Mouse (Mus musculus) C2C12 (cell line): ENCODE measurements around the gene AU021092. TPM values are rescaled to one million over a fixed set of nuclear protein-coding genes. Genes with fewer than 3 reads are reported as not detected.

ENCODE experiments used
- H3K27me3 ChIP-seq: one replicate; pipeline ENCODE4 v1.6.1; 2011; ENCODE audit not compliant: control insufficient read depth, insufficient read depth, insufficient read length
- H3K36me3 ChIP-seq: one replicate; pipeline ENCODE4 v1.6.1; 2011; ENCODE audit not compliant: control insufficient read depth, insufficient read depth
- H3K4me3 ChIP-seq: one replicate; pipeline ENCODE4 v1.5.1; 2011; ENCODE audit warnings: mild to moderate bottlenecking, control low read depth; ENCODE audit not compliant: poor library complexity, insufficient read depth, severe bottlenecking
- H3K79me2 ChIP-seq: one replicate; pipeline ENCODE4 v1.6.1; 2011; ENCODE audit not compliant: control insufficient read depth, insufficient read depth
- H3K79me3 ChIP-seq: one replicate; pipeline ENCODE4 v1.6.1; 2011; ENCODE audit warnings: low read depth, control low read depth
- H3ac ChIP-seq: one replicate; pipeline ENCODE3; 2011; ENCODE audit warnings: low read depth; ENCODE audit not compliant: control insufficient read depth, insufficient read length
- CEBPB ChIP-seq: IDR thresholded peaks from one replicate; pipeline ENCODE4 v1.6.1; 2011; ENCODE audit warnings: low read depth, mild to moderate bottlenecking, control low read depth, moderate library complexity
- CTCF ChIP-seq: IDR thresholded peaks from one replicate; pipeline ENCODE4 v1.5.1; 2011; ENCODE audit not compliant: control insufficient read depth, insufficient read depth, insufficient read length
- FOSL1 ChIP-seq: IDR thresholded peaks from one replicate; pipeline ENCODE4 v1.8.0; 2011; ENCODE audit warnings: mild to moderate bottlenecking, low read length; ENCODE audit not compliant: poor library complexity, insufficient read depth, severe bottlenecking
- MAX ChIP-seq: IDR thresholded peaks from one replicate; pipeline ENCODE4 v1.6.1; 2011; ENCODE audit warnings: mild to moderate bottlenecking, control low read depth
- MYOD1 ChIP-seq: IDR thresholded peaks from one replicate; pipeline ENCODE4 v1.6.1; 2011; ENCODE audit warnings: low read depth; ENCODE audit not compliant: control insufficient read depth, insufficient read length
- MYOG ChIP-seq: IDR thresholded peaks from one replicate; pipeline ENCODE4 v1.6.1; 2011; ENCODE audit not compliant: control insufficient read depth, insufficient read length; ENCODE audit errors: extremely low read depth
- USF1 ChIP-seq: IDR thresholded peaks from one replicate; pipeline ENCODE4 v1.6.1; 2011; ENCODE audit warnings: low read depth, mild to moderate bottlenecking, control low read depth, moderate library complexity
- long read RNA-seq, 2 experiments: library from polyadenylated mRNA; unstranded; transcript quantifications; one replicate each; pipeline ENCODE4 v2.0.0; 2019 to 2020
- polyA plus RNA-seq: library from polyadenylated mRNA; unstranded; fragments of >200 nt; fragmentation: generic; extraction: Trizol; gene quantifications from one replicate; pipeline ENCODE4 v1.2.1, GENCODE M21; 2012; ENCODE audit warnings: missing spikeins

AU021092 gene
- polyA plus RNA-seq: 4.4 TPM
- long read RNA-seq, experiment 1, partial matches to known transcripts: 0 of 1 reads
- long read RNA-seq, experiment 1, other reads (novel, unspliced or antisense): 1 of 1 reads
- long read RNA-seq, experiment 2, partial matches to known transcripts: 0 of 4 reads
- long read RNA-seq, experiment 2, other reads (novel, unspliced or antisense): 2 of 4 reads

GRCm38 (mm10) chr16:5222140-5222539 is at the start of gene AU021092:
AU021092 (minus strand) TSS chr16:5222299.
- Histone ChIP-seq H3K79me2 (no peaks in the 10 kb centered on the region), H3K36me3 (no peaks in the 10 kb centered on the region), H3K79me3 (no peaks in the 10 kb centered on the region), H3K27me3 (peaks cover 3% of the 10 kb centered on the region), H3K4me3 (no peak within 1 kb of the TSS), H3ac (no peak within 1 kb of the TSS)
- TF ChIP-seq USF1 (no peak), MYOG (no peak), MYOD1 (no peak), MAX (no peak), FOSL1 (no peak), CEBPB (no peak), CTCF (no peak)

- H3K36me3 ChIP-seq: no peaks in the 10 kb centered on the region
- peaks cover 4% of the 10 kb centered on the region for H3K27me3 ChIP-seq
- TF ChIP-seq MAX: no peak
- no peak for TF ChIP-seq CEBPB
- no peak for TF ChIP-seq FOSL1
- no peak for TF ChIP-seq MYOG
- TF ChIP-seq MYOD1: no peak
- TF ChIP-seq CTCF: no peak
- TF ChIP-seq USF1: no peak
- no peaks in the 10 kb centered on the region for H3K79me3 ChIP-seq
- no peaks in the 10 kb centered on the region for H3K79me2 ChIP-seq
- H3K4me3 ChIP-seq: no peak overlapping the region
- H3ac ChIP-seq: no peak overlapping the region
Observed at GRCm38 (mm10) chr16:5271411-5272035, 49.4 kb upstream of the AU021092 start.

- no peaks in the 10 kb centered on the region for H3K27me3 ChIP-seq
- TF ChIP-seq CEBPB: no peak
- no peak for TF ChIP-seq CTCF
- no peak for TF ChIP-seq MAX
- TF ChIP-seq MYOG: no peak
- no peak for TF ChIP-seq USF1
- TF ChIP-seq FOSL1: no peak
- H3K4me3 ChIP-seq: no peak overlapping the region
- H3K36me3 ChIP-seq: no peaks in the 10 kb centered on the region
- H3K79me2 ChIP-seq: no peaks in the 10 kb centered on the region
- H3ac ChIP-seq: no peak overlapping the region
- no peaks in the 10 kb centered on the region for H3K79me3 ChIP-seq
Observed at GRCm38 (mm10) chr16:5263926-5264325, 41.8 kb upstream of the AU021092 start.

- H3K79me2 ChIP-seq: no peaks in the 10 kb centered on the region
- H3K36me3 ChIP-seq: no peaks in the 10 kb centered on the region
- TF ChIP-seq FOSL1 (no peak), MYOG (no peak), CTCF (no peak), USF1 (no peak), MYOD1 (no peak), MAX (no peak), CEBPB (no peak)
- no peak overlapping the region for H3ac ChIP-seq
- H3K79me3 ChIP-seq: no peaks in the 10 kb centered on the region
- no peaks in the 10 kb centered on the region for H3K27me3 ChIP-seq
- H3K4me3 ChIP-seq: no peak overlapping the region
Observed at GRCm38 (mm10) chr16:5263156-5263555, 41.1 kb upstream of the AU021092 start.

- Histone ChIP-seq H3K79me2 (peaks cover 8% of the 10 kb centered on the region), H3ac (peak within 1 kb of the TSS; percentile 79), H3K36me3 (peaks cover 2% of the 10 kb centered on the region), H3K27me3 (no peaks in the 10 kb centered on the region), H3K4me3 (peak within 1 kb of the TSS; percentile 44), H3K79me3 (no peaks in the 10 kb centered on the region)
- TF ChIP-seq CEBPB: peak; percentile 23
- peak; percentile 64 for TF ChIP-seq CTCF
- TF ChIP-seq MAX: peak; percentile 45
- no peak for TF ChIP-seq USF1
Observed at GRCm38 (mm10) chr16:5255779-5256496, 33.8 kb upstream of the AU021092 start, which contains the start of gene Eef2kmt. Eef2kmt (minus strand) TSS chr16:5255983.
